Mouse (Mus musculus) regulatory T cell (primary cell): ENCODE measurements around the gene Tert.

Experiments used
- in situ Hi-C: fragments of 300-600 bp; cut with MboI, MseI; formaldehyde crosslinking; loops from one replicate; pipeline ENCODE4 v1.15.1; 2025; ENCODE audit warnings: high pct_unique_total_duplicates

Gene Tert

GRCm38 (mm10) chr13:73660163-73660695 is 33.5 kb downstream of the Tert start:
- in situ Hi-C loops, result no loop called here

GRCm38 (mm10) chr13:73675161-73675560 is 48.5 kb downstream of the Tert start:
- in situ Hi-C loops, result no loop called here

- in situ Hi-C loops, result no loop called here
Measured at GRCm38 (mm10) chr13:73677853-73678252, 51.1 kb downstream of the Tert start, which contains the start of gene Slc6a18. TSS of gene Slc6a18 (minus strand) at chr13:73678023.

- in situ Hi-C loops, result no loop called here
Measured at GRCm38 (mm10) chr13:73679311-73679710, 52.6 kb downstream of the Tert start.

GRCm38 (mm10) chr13:73680394-73680793 is 53.7 kb downstream of the Tert start:
- in situ Hi-C loops, result no loop called here

- in situ Hi-C loops, result no loop called here
Measured at GRCm38 (mm10) chr13:73682226-73682625, 55.5 kb downstream of the Tert start.

GRCm38 (mm10) chr13:73683682-73684081 is 57.0 kb downstream of the Tert start:
- in situ Hi-C loops, result no loop called here

- in situ Hi-C loops, result no loop called here
Measured at GRCm38 (mm10) chr13:73684412-73684811, 57.7 kb downstream of the Tert start.

GRCm38 (mm10) chr13:73685502-73685901 is 58.8 kb downstream of the Tert start:
- in situ Hi-C loops, result loop anchor here (5.0 kb wide), 1 partner anchor 38 kb away; no protein-coding TSS in a partner anchor

GRCm38 (mm10) chr13:73687601-73688000 is 60.9 kb downstream of the Tert start:
- in situ Hi-C loops, result loop anchor here (5.0 kb wide), 1 partner anchor 40 kb away; no protein-coding TSS in a partner anchor

GRCm38 (mm10) chr13:73688934-73689333 is 62.2 kb downstream of the Tert start:
- in situ Hi-C loops, result loop anchor here (5.0 kb wide), 1 partner anchor 42 kb away; no protein-coding TSS in a partner anchor

- in situ Hi-C loops, result loop anchor here (5.0 kb wide), 1 partner anchor 175 kb away; no protein-coding TSS in a partner anchor
Measured at GRCm38 (mm10) chr13:73692249-73692868, 65.6 kb downstream of the Tert start.

GRCm38 (mm10) chr13:73693333-73693732 is 66.6 kb downstream of the Tert start:
- in situ Hi-C loops, result loop anchor here (5.0 kb wide), 1 partner anchor 176 kb away; no protein-coding TSS in a partner anchor

- in situ Hi-C loops, result loop anchor here (5.0 kb wide), 1 partner anchor 178 kb away; no protein-coding TSS in a partner anchor
Measured at GRCm38 (mm10) chr13:73694972-73695371, 68.3 kb downstream of the Tert start.

- in situ Hi-C loops, result no loop called here
Measured at GRCm38 (mm10) chr13:73696529-73696928, 69.8 kb downstream of the Tert start.
